Mouse (Mus musculus) neural tube, embryonic 14.5 days (tissue): Measurements from ENCODE around the gene Kcng3. TPM values are rescaled to one million over a fixed set of nuclear protein-coding genes. Genes with fewer than 3 reads are reported as not detected.
A peak's percentile ranks its signal among the peaks of the same experiment; 100 is the strongest.

ENCODE experiments used
- ATAC-seq: fragments of 200-750 bp; cut with Nextera tagmentation; 2 replicates; pipeline ENCODE4 v1.8.0; 2017; ENCODE audit warnings: low read depth, mild to moderate bottlenecking, moderate TSS enrichment, moderate library complexity
- H3K27ac ChIP-seq: fragments of 300-500 bp; sonication (generic); 2 replicates; pipeline ENCODE4 v1.5.1; 2014; ENCODE audit warnings: low read depth, mild to moderate bottlenecking, control low read depth, low read length, moderate library complexity, mixed read lengths
- H3K27me3 ChIP-seq: fragments of 300-500 bp; sonication (generic); 2 replicates; pipeline ENCODE4 v1.6.1; 2014; ENCODE audit warnings: low read length; ENCODE audit not compliant: control insufficient read depth, insufficient read depth
- H3K36me3 ChIP-seq: fragments of 300-500 bp; sonication (generic); 2 replicates; pipeline ENCODE4 v1.6.1; 2014; ENCODE audit warnings: low read length, mixed read lengths; ENCODE audit not compliant: control insufficient read depth, insufficient read depth
- H3K4me1 ChIP-seq: fragments of 300-500 bp; sonication (generic); 2 replicates; pipeline ENCODE4 v1.6.1; 2014; ENCODE audit warnings: low read length; ENCODE audit not compliant: control insufficient read depth, insufficient read depth
- H3K4me2 ChIP-seq: fragments of 300-500 bp; sonication (generic); 2 replicates; pipeline ENCODE4 v1.6.1; 2014; ENCODE audit warnings: mild to moderate bottlenecking, low read depth, low read length, control low read depth
- H3K4me3 ChIP-seq: fragments of 300-500 bp; sonication (generic); 2 replicates; pipeline ENCODE4 v1.5.1; 2014; ENCODE audit warnings: low read depth, low read length, control low read depth, mixed read lengths
- H3K9ac ChIP-seq: fragments of 300-500 bp; sonication (generic); replicated peaks from 2 replicates; pipeline ENCODE4 v1.6.1; 2014; ENCODE audit warnings: low read depth, mild to moderate bottlenecking, control low read depth, low read length, mixed read lengths
- H3K9me3 ChIP-seq: fragments of 300-500 bp; sonication (generic); 2 replicates; pipeline ENCODE4 v1.6.1; 2016; ENCODE audit warnings: low read length; ENCODE audit not compliant: control insufficient read depth
- WGBS: fragments of 180-500 bp; shearing (Covaris S2); extraction: QIAGEN DNeasy Blood & Tissue Kit; methylation state at CpG from one replicate; pipeline ENCODE4 v1.1.7; 2014; 5-methylcytosine and 5-hydroxymethylcytosine counted together
- polyA plus RNA-seq: library from polyadenylated mRNA; unstranded; fragments of >200 nt; fragmentation: Nextera tagmentation; extraction: Ambion mirVana; gene quantifications from 2 replicates; pipeline ENCODE4 v1.2.1, GENCODE M21; 2014

Gene Kcng3
- polyA plus RNA-seq, result not detected in 2 replicates

GRCm38 (mm10) chr17:83631783-83632652 lies at the start of gene Kcng3:
TSS of gene Kcng3 (minus strand) at chr17:83631895.
- Histone ChIP-seq H3K4me2 (peak within 1 kb of the TSS; percentile 97), H3K4me3 (peak within 1 kb of the TSS; percentile 52), H3K27me3 (peaks cover 35% of the 10 kb centered on the region), H3K4me1 (peaks cover 11% of the 10 kb centered on the region; the same call in 1 of the 2 replicates), H3K9ac (peak within 1 kb of the TSS; percentile 63), H3K27ac (no peak within 1 kb of the TSS), H3K36me3 (no peaks in the 10 kb centered on the region), H3K9me3 (no peaks in the 10 kb centered on the region)
- WGBS, result under 1% methylated on average over 62 of the region's 86 CpGs
- ATAC-seq, result peak; percentile 60

GRCm38 (mm10) chr17:83677370-83677769 lies 45.7 kb upstream of the Kcng3 start:
- WGBS, result 80% methylated on average over 1 of the region's 1 CpGs
- H3K4me1 ChIP-seq, result no peaks in the 10 kb centered on the region
- no peaks in the 10 kb centered on the region for H3K36me3 ChIP-seq
- H3K4me3 ChIP-seq, result no peak overlapping the region
- no peaks in the 10 kb centered on the region for H3K27me3 ChIP-seq
- no peak for ATAC-seq
- H3K4me2 ChIP-seq, result no peak overlapping the region
- no peak overlapping the region for H3K27ac ChIP-seq
- H3K9me3 ChIP-seq, result no peaks in the 10 kb centered on the region
- no peak overlapping the region for H3K9ac ChIP-seq

GRCm38 (mm10) chr17:83672685-83673084 lies 41.0 kb upstream of the Kcng3 start:
- no peak for ATAC-seq
- H3K9ac ChIP-seq, result no peak overlapping the region
- H3K27ac ChIP-seq, result no peak overlapping the region
- no peaks in the 10 kb centered on the region for H3K36me3 ChIP-seq
- no peak overlapping the region for H3K4me3 ChIP-seq
- no peaks in the 10 kb centered on the region for H3K9me3 ChIP-seq
- 90% methylated on average over 4 of the region's 4 CpGs for WGBS
- H3K4me2 ChIP-seq, result no peak overlapping the region
- no peaks in the 10 kb centered on the region for H3K27me3 ChIP-seq
- H3K4me1 ChIP-seq, result no peaks in the 10 kb centered on the region

GRCm38 (mm10) chr17:83667934-83668690 lies 36.4 kb upstream of the Kcng3 start:
- Histone ChIP-seq H3K27ac (no peak overlapping the region), H3K9me3 (no peaks in the 10 kb centered on the region), H3K4me1 (no peaks in the 10 kb centered on the region), H3K4me3 (no peak overlapping the region), H3K27me3 (no peaks in the 10 kb centered on the region), H3K4me2 (no peak overlapping the region), H3K9ac (no peak overlapping the region), H3K36me3 (no peaks in the 10 kb centered on the region)
- no peak for ATAC-seq
- 90% methylated on average over 3 of the region's 3 CpGs for WGBS

GRCm38 (mm10) chr17:83666597-83667287 lies 35.0 kb upstream of the Kcng3 start:
- Histone ChIP-seq H3K9ac (no peak overlapping the region), H3K9me3 (no peaks in the 10 kb centered on the region), H3K36me3 (no peaks in the 10 kb centered on the region), H3K4me3 (no peak overlapping the region), H3K27ac (no peak overlapping the region), H3K27me3 (no peaks in the 10 kb centered on the region), H3K4me2 (no peak overlapping the region), H3K4me1 (no peaks in the 10 kb centered on the region)
- WGBS, result 80% methylated on average over 13 of the region's 13 CpGs
- ATAC-seq, result no peak

- Histone ChIP-seq H3K36me3 (no peaks in the 10 kb centered on the region), H3K4me2 (no peak overlapping the region), H3K9me3 (no peaks in the 10 kb centered on the region), H3K4me3 (no peak overlapping the region), H3K27ac (no peak overlapping the region), H3K9ac (no peak overlapping the region), H3K4me1 (no peaks in the 10 kb centered on the region), H3K27me3 (no peaks in the 10 kb centered on the region)
- WGBS, result 43% methylated on average over 8 of the region's 8 CpGs
- ATAC-seq, result no peak
Observed at GRCm38 (mm10) chr17:83664761-83665160, 33.1 kb upstream of the Kcng3 start.

- no peak for ATAC-seq
- H3K36me3 ChIP-seq, result no peaks in the 10 kb centered on the region
- no peak overlapping the region for H3K4me3 ChIP-seq
- H3K4me2 ChIP-seq, result no peak overlapping the region
- no peaks in the 10 kb centered on the region for H3K27me3 ChIP-seq
- 64% methylated on average over 1 of the region's 1 CpGs for WGBS
- H3K9ac ChIP-seq, result no peak overlapping the region
- no peaks in the 10 kb centered on the region for H3K9me3 ChIP-seq
- no peak overlapping the region for H3K27ac ChIP-seq
- H3K4me1 ChIP-seq, result no peaks in the 10 kb centered on the region
Observed at GRCm38 (mm10) chr17:83658943-83659342, 27.2 kb upstream of the Kcng3 start.

GRCm38 (mm10) chr17:83657375-83657774 lies 25.7 kb upstream of the Kcng3 start:
- no peak overlapping the region for H3K4me2 ChIP-seq
- H3K4me1 ChIP-seq, result no peaks in the 10 kb centered on the region
- no peak overlapping the region for H3K27ac ChIP-seq
- no peaks in the 10 kb centered on the region for H3K9me3 ChIP-seq
- no peaks in the 10 kb centered on the region for H3K27me3 ChIP-seq
- H3K36me3 ChIP-seq, result no peaks in the 10 kb centered on the region
- no peak overlapping the region for H3K4me3 ChIP-seq
- WGBS, result 79% methylated on average over 9 of the region's 9 CpGs
- H3K9ac ChIP-seq, result no peak overlapping the region
- ATAC-seq, result no peak
